Mouse (Mus musculus): ENCODE data around the gene Fcrl5. TPM values are rescaled to one million over a fixed set of nuclear protein-coding genes. Genes with fewer than 3 reads are reported as not detected.

Fcrl5 gene
- total and polyA plus RNA-seq, 3 experiments: 3.8 to 19.2 (median 16.9) TPM

DNA sequence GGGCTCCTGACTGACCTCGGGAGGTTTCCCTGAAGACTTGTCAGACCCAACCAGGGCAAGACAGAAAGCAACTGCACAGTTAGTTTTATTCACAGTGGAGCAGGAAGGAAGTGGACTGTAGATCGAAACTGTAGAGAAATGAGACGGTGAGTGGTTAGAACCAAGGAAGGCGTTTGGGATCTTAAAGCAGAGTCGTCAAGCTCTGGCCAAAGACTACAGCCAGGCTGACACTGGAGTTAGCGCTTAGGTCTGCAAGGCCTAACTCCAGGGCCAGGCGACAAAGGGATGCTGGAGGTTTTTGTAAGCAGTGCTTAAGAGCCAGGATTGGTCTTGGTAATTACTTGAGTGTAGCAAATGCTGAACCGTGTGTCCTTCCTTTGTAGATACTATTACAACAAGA lies 93.3 kb downstream of the Fcrl5 start:
- Histone ChIP-seq H3K4me3 (replicated peaks in 1 of 3; ENCODE audit: low read depth in 2 of 3, low read length in 2 of 3, poor library complexity in 1 of 3) (no peak overlapping the region), H3K9ac (ENCODE audit: insufficient read depth, low read depth) (no peak overlapping the region), H3K4me2 (ENCODE audit: insufficient read depth, low read depth, poor library complexity, severe bottlenecking) (no peak overlapping the region), H3K79me2 (replicated peaks; ENCODE audit: control insufficient read depth, extremely low read depth, insufficient read depth, poor library complexity, severe bottlenecking) (peaks cover 30% of the 10 kb centered on the region), H3K9me3 (replicated peaks; ENCODE audit: low read length) (no peaks in the 10 kb centered on the region), H3K36me3 (replicated peaks in 1 of 2; ENCODE audit: control insufficient read depth in 1 of 2, insufficient read depth in 1 of 2, low read length in 1 of 2) (peaks cover 49 to 64% of the 10 kb centered on the region in 2 experiments), H3K27ac (ENCODE audit: insufficient read depth, low read depth) (no peak overlapping the region), H3K4me1 (ENCODE audit: control insufficient read depth in 1 of 2, insufficient read depth in 2 of 2) (peaks cover 9 to 38% of the 10 kb centered on the region in 2 experiments), H3K27me3 (replicated peaks) (no peaks in the 10 kb centered on the region)
- TF ChIP-seq BHLHE40 (IDR thresholded peaks at IDR 0.05; ENCODE audit: low read depth, low read length) (no peak), USF2 (conservative IDR thresholded peaks at IDR 0.05; ENCODE audit: low read depth, low read length) (no peak), KAT2A (IDR thresholded peaks at IDR 0.05; ENCODE audit: insufficient replicate concordance, low read length) (no peak), ETS1 (conservative IDR thresholded peaks at IDR 0.05; ENCODE audit: low read depth, low read length) (no peak), MEF2A (IDR thresholded peaks at IDR 0.05; ENCODE audit: borderline replicate concordance, low read depth, low read length) (no peak), HCFC1 (IDR thresholded peaks at IDR 0.05; ENCODE audit: low read depth, low read length) (no peak), SMC3 (IDR thresholded peaks at IDR 0.05; ENCODE audit: low read depth, low read length) (no peak), SIN3A (IDR thresholded peaks at IDR 0.05; ENCODE audit: low read length) (no peak)
- no peak for DNase-seq (ENCODE audit: extremely low read depth)
- dilution Hi-C loops (cut with MboI; ENCODE audit: extremely low pct_ligation_motif_present, extremely low pct_unique_long_range_greater_than_20kb, low sequenced_read_pairs) (no loop called here), in situ Hi-C loops (cut with MboI; ENCODE audit: low pct_ligation_motif_present, low pct_unique_long_range_greater_than_20kb, low sequenced_read_pairs) (no loop called here)

DNA sequence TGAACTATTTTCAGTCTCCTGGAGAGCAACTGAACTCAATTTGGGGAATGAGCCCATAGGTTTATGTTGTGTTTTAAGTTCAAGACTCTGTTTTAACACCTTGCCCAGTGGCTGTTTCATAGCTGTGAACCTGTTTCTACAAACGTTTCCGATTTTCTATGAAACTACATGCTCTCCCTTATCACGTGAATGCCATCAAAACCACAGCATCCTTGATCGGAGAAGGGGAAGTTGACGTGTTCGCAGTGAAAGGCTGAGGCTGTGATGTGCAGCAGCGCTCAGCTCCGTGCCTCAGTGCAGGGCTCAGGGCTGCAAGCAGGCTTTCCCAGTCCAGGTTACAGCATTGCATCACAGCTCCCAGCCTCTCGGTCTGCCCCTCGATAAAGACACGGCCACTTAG lies 94.0 kb downstream of the Fcrl5 start:
- no peak overlapping the region for H3K27ac ChIP-seq (ENCODE audit: insufficient read depth, low read depth)
- no peak overlapping the region for H3K4me3 ChIP-seq (replicated peaks in 1 of 3; ENCODE audit: low read depth in 2 of 3, low read length in 2 of 3, poor library complexity in 1 of 3)
- H3K4me2 ChIP-seq (ENCODE audit: insufficient read depth, low read depth, poor library complexity, severe bottlenecking): no peak overlapping the region
- H3K36me3 ChIP-seq (replicated peaks in 1 of 2; ENCODE audit: control insufficient read depth in 1 of 2, insufficient read depth in 1 of 2, low read length in 1 of 2): peaks cover 55 to 71% of the 10 kb centered on the region in 2 experiments
- no peak for DNase-seq (ENCODE audit: extremely low read depth)
- H3K4me1 ChIP-seq (ENCODE audit: control insufficient read depth in 1 of 2, insufficient read depth in 2 of 2): peaks cover 9 to 31% of the 10 kb centered on the region in 2 experiments
- no peaks in the 10 kb centered on the region for H3K9me3 ChIP-seq (replicated peaks; ENCODE audit: low read length)
- H3K79me2 ChIP-seq (replicated peaks; ENCODE audit: control insufficient read depth, extremely low read depth, insufficient read depth, poor library complexity, severe bottlenecking): peaks cover 30% of the 10 kb centered on the region
- H3K9ac ChIP-seq (ENCODE audit: insufficient read depth, low read depth): no peak overlapping the region
- H3K27me3 ChIP-seq (replicated peaks): no peaks in the 10 kb centered on the region
- dilution Hi-C loops (cut with MboI; ENCODE audit: extremely low pct_ligation_motif_present, extremely low pct_unique_long_range_greater_than_20kb, low sequenced_read_pairs) (no loop called here), in situ Hi-C loops (cut with MboI; ENCODE audit: low pct_ligation_motif_present, low pct_unique_long_range_greater_than_20kb, low sequenced_read_pairs) (no loop called here)
- TF ChIP-seq ZKSCAN1 (IDR thresholded peaks at IDR 0.05; ENCODE audit: borderline replicate concordance, low read depth, low read length) (no peak), MAX (IDR thresholded peaks at IDR 0.05; ENCODE audit: low read length) (no peak), ZC3H11A (IDR thresholded peaks at IDR 0.05; ENCODE audit: low read depth, low read length) (no peak), HCFC1 (IDR thresholded peaks at IDR 0.05; ENCODE audit: low read depth, low read length) (no peak), USF1 (IDR thresholded peaks at IDR 0.05; ENCODE audit: low read depth, low read length) (no peak), RAD21 (IDR thresholded peaks at IDR 0.05; ENCODE audit: low read depth, low read length) (no peak), SIN3A (IDR thresholded peaks at IDR 0.05; ENCODE audit: low read length) (no peak), RCOR1 (conservative IDR thresholded peaks at IDR 0.05; ENCODE audit: low read depth, low read length) (no peak), POLR2A (IDR thresholded peaks at IDR 0.05; ENCODE audit: low read depth, low read length) (no peak), ZNF384 (IDR thresholded peaks at IDR 0.05; ENCODE audit: low read depth, low read length) (no peak), CHD1 (IDR thresholded peaks at IDR 0.05; ENCODE audit: low read depth, low read length) (no peak), ETS1 (conservative IDR thresholded peaks at IDR 0.05; ENCODE audit: low read depth, low read length) (no peak), JUN (IDR thresholded peaks at IDR 0.05; ENCODE audit: insufficient read depth, low read depth, low read length) (no peak), CTCF (conservative IDR thresholded peaks at IDR 0.05 in 1 of 2, IDR thresholded peaks at IDR 0.05 in 1 of 2; ENCODE audit: low read depth in 2 of 2, low read length in 2 of 2) (no peak), TCF12 (IDR thresholded peaks at IDR 0.05; ENCODE audit: low read depth, low read length) (no peak), MXI1 (IDR thresholded peaks at IDR 0.05; ENCODE audit: low read depth, low read length) (no peak), JUND (conservative IDR thresholded peaks at IDR 0.05; ENCODE audit: low read depth, low read length) (no peak), MAFK (IDR thresholded peaks at IDR 0.05; ENCODE audit: insufficient replicate concordance, low read length) (no peak), SMC3 (IDR thresholded peaks at IDR 0.05; ENCODE audit: low read depth, low read length) (no peak)

Measured in CH12.LX (cell line).